Mouse (Mus musculus) layer of hippocampus, adult 9-10 months (tissue): ENCODE data around the gene Prkd2.
A peak's percentile ranks its signal among the peaks of the same experiment; 100 is the strongest.

Experiments used
- DNase-seq: peaks from one replicate; pipeline ENCODE4 v3.0.0; 2022; ENCODE audit warnings: low spot score

Gene Prkd2

GRCm38 (mm10) chr7:16826571-16826970 is 16.1 kb upstream of the Prkd2 start:
- DNase-seq, result no peak

- DNase-seq, result no peak
Observed at GRCm38 (mm10) chr7:16827274-16827673, 15.4 kb upstream of the Prkd2 start.

GRCm38 (mm10) chr7:16830449-16830848 is 12.3 kb upstream of the Prkd2 start:
- DNase-seq, result no peak

- no peak for DNase-seq
Observed at GRCm38 (mm10) chr7:16837916-16838803, 4.5 kb upstream of the Prkd2 start.

GRCm38 (mm10) chr7:16838804-16839426 is 3.8 kb upstream of the Prkd2 start:
- no peak for DNase-seq

- no peak for DNase-seq
Observed at GRCm38 (mm10) chr7:16839427-16840108, 3.1 kb upstream of the Prkd2 start.

GRCm38 (mm10) chr7:16840109-16840491 is 2.6 kb upstream of the Prkd2 start:
- DNase-seq, result no peak

GRCm38 (mm10) chr7:16841078-16841477 is 1.6 kb upstream of the Prkd2 start:
- DNase-seq, result no peak

GRCm38 (mm10) chr7:16841561-16842560 is 841 bp upstream of the Prkd2 start:
- DNase-seq, result no peak

GRCm38 (mm10) chr7:16843441-16844171 is 904 bp downstream of the Prkd2 start:
- DNase-seq, result no peak

- no peak for DNase-seq
Observed at GRCm38 (mm10) chr7:16844696-16845071, 2.0 kb downstream of the Prkd2 start.

GRCm38 (mm10) chr7:16845072-16845819 is 2.5 kb downstream of the Prkd2 start:
- DNase-seq, result no peak

GRCm38 (mm10) chr7:16845820-16846167 is 3.1 kb downstream of the Prkd2 start:
- no peak for DNase-seq

GRCm38 (mm10) chr7:16846775-16847174 is 4.1 kb downstream of the Prkd2 start:
- no peak for DNase-seq

GRCm38 (mm10) chr7:16847507-16847906 is 4.8 kb downstream of the Prkd2 start:
- no peak for DNase-seq

GRCm38 (mm10) chr7:16848579-16848978 is 5.9 kb downstream of the Prkd2 start:
- DNase-seq, result peak; percentile 57

GRCm38 (mm10) chr7:16851636-16852035 is 8.9 kb downstream of the Prkd2 start:
- DNase-seq, result no peak

GRCm38 (mm10) chr7:16853302-16853831 is 10.7 kb downstream of the Prkd2 start:
- DNase-seq, result no peak

GRCm38 (mm10) chr7:16858336-16858735 is 15.6 kb downstream of the Prkd2 start:
- DNase-seq, result no peak
